Mouse (Mus musculus): ENCODE measurements at regions not wholly inside any gene's neighbourhood (a gene's known extent, or its start where the extent isn't known, plus 50 kb on each side); places are given as distances from the start of the nearest gene placed in this dataset.

DNA sequence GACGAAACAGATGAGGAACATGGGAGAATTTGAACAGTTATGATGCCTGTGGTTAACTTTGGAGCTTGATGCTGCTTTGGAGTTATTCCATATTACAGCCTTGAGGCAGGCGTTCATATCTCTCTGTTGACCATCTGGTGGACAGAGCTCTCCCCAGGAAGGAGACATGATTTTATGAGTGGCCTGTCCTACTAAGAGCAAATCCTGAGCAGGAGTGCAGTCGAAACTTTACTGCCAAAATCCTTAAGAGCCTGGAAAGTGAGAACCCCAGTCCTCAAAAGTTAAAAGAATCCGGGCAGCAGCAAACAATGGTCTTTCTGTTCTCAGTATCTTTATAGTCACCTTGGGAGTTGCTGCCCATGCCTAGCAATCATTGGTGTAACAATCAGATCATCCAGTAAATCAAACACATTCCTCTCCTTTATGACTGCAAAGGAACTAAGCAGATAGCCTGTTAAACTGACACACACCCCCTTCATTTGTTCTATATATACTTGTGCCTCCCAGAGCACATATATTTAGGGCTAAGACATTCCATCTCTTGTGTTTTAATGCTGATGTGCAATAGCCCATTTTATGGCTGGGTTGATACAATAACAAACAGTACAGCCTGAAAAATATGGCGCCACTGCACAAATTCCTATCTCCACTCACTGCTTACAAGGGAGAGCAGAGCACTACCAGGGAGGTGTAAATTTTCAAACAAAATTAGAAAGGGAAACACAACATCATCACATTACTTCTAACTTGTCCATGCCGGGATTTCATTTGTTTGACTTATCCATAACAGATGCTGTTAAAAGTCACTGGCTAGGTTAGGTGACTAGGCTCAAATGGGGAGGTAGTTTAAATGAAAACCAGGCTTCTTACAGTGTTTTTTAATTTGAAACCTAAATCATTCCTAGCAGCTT is 312.5 kb upstream of the Gm11146 start:
- TF ChIP-seq CTCF (IDR thresholded peaks at IDR 0.05; ENCODE audit: low read depth): no peak
- TF ChIP-seq EP300 (IDR thresholded peaks at IDR 0.05; ENCODE audit: low read depth): no peak

Data from liver, embryonic 14.5 days (tissue).